Mouse (Mus musculus): ENCODE measurements around the gene Itch.

- TF ChIP-seq CTCF (IDR thresholded peaks at IDR 0.05) (no peak), EP300 (IDR thresholded peaks at IDR 0.05) (no peak)
Observed at GRCm38 (mm10) chr2:155086328-155086727, 47.0 kb upstream of the Itch start.
